Mouse (Mus musculus) testis, adult 2 months (tissue): ENCODE data around the gene Olfr1277.

Source experiments
- CTCF ChIP-seq: fragments of 200-500 bp; IDR thresholded peaks from 2 replicates; pipeline ENCODE4 v1.5.1; 2012; ENCODE audit warnings: low read depth, mild to moderate bottlenecking, inconsistent platforms, low read length, moderate library complexity; ENCODE audit not compliant: control insufficient read depth, insufficient read depth, insufficient replicate concordance
- POLR2A ChIP-seq: fragments of 200-500 bp; IDR thresholded peaks from 2 replicates; pipeline ENCODE4 v1.6.1; 2012; ENCODE audit warnings: low read depth, mild to moderate bottlenecking, inconsistent platforms, low read length, moderate library complexity; ENCODE audit not compliant: control insufficient read depth

DNA sequence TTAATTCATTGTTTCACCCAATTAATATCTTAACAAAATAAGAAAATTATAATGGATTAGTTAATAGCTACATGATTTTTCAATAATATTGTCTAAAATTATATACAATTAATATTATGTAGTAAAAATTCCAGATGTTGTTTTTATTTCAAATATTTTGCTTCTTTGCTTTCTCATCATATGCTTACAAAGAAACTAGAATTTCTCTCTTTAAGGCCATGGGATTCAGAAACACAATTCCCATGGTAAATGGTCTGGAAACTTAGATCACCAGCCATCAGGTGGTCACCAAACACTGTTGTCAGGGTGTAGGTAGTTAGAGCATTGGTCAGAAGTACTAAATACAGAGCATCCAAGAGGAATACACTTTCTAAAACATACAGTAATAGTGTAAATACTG lies 15.9 kb upstream of the Olfr1277 start, which contains the start of gene Olfr1278:
- TF ChIP-seq CTCF (no peak), POLR2A (no peak)
